Mouse (Mus musculus) inflammation-experienced regulatory T-cells (primary cell): ENCODE measurements around the gene Cyfip2. TPM values are rescaled to one million over a fixed set of nuclear protein-coding genes. Genes with fewer than 3 reads are reported as not detected.

Experiments used
- polyA plus RNA-seq, 2 experiments: library from polyadenylated mRNA; unstranded; fragments of 100-300 nt; shearing (Covaris generic); gene quantifications; one replicate each; pipeline ENCODE4 v1.2.1; 2017

Gene Cyfip2
- polyA plus RNA-seq = 100 to 1,000 TPM; 133 to 162 TPM

GRCm38 (mm10) chr11:46312523-46313035 lies at the start of gene Cyfip2:
Gene Cyfip2 (minus strand): TSS chr11:46312859.

GRCm38 (mm10) chr11:46235334-46235733 lies 77.3 kb downstream of the Cyfip2 start, which contains the start of gene Fndc9:
Gene Fndc9 (plus strand): TSS chr11:46235531.

GRCm38 (mm10) chr11:46165866-46166585 lies 146.6 kb downstream of the Cyfip2 start, which contains the start of gene Nipal4:
Gene Nipal4 (minus strand): TSS chr11:46166508.

Other genes starting within 250 kb of the Cyfip2 start
- 1 to 10 TPM in 1 of 2 experiments, not detected in 1; 1.2 TPM for gene Nipal4, start 146.4 kb downstream of the Cyfip2 start, polyA plus RNA-seq
- under 1 TPM; 0.20 to 0.68 TPM for gene Fndc9, start 77.3 kb downstream of the Cyfip2 start, polyA plus RNA-seq
- gene Itk, start 76.7 kb upstream of the Cyfip2 start, polyA plus RNA-seq = 100 to 1,000 TPM; 187 to 364 TPM
- gene Fam71b, start 83.7 kb upstream of the Cyfip2 start, polyA plus RNA-seq = under 1 TPM; 0.07 to 0.89 TPM
- gene Med7, start 124.1 kb upstream of the Cyfip2 start, polyA plus RNA-seq = 10 to 100 TPM; 49.2 to 67.4 TPM
- 1 to 10 TPM; 1.5 to 5.4 TPM for gene Havcr2, start 142.1 kb upstream of the Cyfip2 start, polyA plus RNA-seq
- under 1 TPM in 1 of 2 experiments, not detected in 1; 0.62 TPM for gene Gm12169, start 211.4 kb upstream of the Cyfip2 start, polyA plus RNA-seq